Mouse (Mus musculus): ENCODE measurements around the gene Amigo1. TPM values are rescaled to one million over a fixed set of nuclear protein-coding genes. Genes with fewer than 3 reads are reported as not detected.

Amigo1 gene
- polyA plus RNA-seq, 1 experiment from 2014 or later = 1.4 TPM

DNA sequence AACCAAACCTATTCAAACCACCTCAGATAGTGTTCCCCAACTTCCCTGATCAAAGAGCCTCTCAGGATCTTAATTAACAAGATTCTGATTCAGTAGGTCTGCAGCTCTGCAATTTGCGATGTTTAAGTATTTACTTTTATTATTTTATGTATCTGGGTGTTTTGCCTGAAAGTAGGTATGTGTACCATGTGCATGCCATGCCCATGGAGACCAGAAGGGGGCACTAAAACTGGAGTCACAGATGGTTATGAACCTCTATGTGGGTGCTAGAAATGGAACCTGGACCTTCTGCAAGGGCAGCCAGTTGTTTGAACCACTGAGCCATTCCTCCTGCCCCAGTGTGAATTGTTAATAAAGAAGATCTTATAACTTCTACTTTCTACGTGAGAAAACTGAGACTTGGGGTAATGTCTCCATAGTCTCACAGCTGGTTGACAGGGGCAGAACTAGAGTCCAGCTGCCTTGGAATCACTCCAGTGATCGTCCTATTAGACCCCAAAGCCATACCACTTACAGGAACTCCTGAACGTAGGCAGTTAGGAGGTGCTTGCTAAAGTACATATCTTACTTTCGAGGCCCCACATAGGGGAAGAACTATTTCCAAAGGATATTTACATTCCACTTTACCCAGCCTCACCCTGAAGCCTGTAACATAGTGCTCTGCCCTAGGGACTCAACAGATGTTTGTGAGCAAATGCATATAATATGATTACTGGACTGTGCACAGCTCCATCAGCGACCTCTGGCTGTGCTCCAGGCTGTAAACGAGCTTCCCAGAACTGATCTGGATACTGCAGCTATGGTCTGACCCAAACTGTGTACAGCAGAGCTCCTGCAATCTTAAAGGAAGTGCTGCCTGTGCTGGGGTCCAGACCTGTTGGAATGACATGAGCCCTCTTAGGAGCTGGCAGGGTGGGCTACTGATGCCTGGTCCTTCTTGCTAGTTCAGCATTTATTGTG, 7.1 kb upstream of the Amigo1 start:
- DNase-seq (ENCODE audit: low spot score) = no peak

DNA sequence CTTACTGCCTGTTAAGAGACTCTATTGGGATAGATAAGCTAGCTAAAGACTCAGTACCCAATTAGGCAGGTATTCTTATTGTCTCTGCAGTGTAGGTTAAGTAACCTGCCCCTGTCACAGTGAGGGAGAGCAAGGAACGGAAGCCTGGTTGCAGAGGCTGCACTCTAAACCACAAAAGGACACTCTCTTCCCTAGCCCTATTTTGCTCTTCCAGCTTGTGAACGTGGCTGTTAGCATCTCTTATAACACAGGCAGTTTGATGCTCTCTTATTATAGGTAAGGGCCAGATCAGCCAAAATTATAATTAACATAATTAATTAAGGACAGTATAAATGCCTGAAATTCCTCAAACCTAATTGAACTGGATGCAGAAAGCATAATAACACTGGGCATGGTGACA, 5.6 kb upstream of the Amigo1 start:
- DNase-seq (ENCODE audit: low spot score) = no peak

DNA sequence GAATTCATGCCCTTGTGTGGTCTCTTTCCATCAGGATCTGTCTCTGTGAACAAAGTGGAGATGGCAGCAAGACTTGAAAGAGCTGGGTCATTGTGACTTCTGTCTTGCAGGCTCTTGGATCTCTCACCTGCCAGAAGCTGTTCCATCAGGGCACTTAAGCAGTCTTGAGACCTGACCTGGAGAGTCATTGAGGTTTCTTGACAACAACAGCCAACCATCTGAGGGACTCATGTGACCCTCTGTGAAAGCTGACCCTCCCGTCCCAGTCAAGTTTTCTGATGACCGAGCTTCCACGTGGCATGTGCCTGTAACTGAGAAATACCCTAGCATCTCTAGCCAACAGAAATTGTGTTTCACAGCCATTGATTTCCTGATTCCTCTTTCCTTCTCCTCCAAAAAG, 1.4 kb upstream of the Amigo1 start:
- DNase-seq (ENCODE audit: low spot score) = no peak

DNA sequence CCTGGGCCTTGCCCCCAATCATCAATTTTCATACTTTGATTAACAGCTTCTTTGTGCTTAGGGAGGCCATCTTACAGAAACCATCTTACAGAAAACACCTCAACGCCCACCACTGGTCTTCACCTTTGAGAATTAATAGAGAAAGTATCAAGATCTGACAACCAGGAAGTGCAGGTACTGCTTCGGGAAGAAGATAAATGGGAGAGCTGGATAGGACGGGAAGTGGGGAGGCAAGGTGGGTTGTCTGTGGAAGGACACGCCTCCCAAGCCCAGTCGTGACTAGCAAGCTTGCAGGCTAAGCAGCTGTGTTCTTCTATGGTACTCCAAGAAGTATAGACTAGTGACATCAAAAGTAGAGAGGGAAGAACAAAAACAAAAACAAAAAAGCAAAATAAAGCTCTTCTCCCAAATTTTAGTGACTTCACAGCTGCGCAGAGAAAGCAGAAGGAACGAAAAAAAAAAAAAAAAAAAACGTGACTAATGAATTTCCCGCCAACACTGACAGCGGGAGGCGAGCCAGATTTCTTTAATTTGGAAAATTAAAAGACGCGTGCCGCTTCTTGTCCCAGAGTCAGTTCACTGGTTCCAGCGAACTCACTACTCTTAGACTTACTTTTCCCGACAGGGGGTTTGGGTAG, 556 bp upstream of the Amigo1 start:
- no peak for DNase-seq (ENCODE audit: low spot score)

DNA sequence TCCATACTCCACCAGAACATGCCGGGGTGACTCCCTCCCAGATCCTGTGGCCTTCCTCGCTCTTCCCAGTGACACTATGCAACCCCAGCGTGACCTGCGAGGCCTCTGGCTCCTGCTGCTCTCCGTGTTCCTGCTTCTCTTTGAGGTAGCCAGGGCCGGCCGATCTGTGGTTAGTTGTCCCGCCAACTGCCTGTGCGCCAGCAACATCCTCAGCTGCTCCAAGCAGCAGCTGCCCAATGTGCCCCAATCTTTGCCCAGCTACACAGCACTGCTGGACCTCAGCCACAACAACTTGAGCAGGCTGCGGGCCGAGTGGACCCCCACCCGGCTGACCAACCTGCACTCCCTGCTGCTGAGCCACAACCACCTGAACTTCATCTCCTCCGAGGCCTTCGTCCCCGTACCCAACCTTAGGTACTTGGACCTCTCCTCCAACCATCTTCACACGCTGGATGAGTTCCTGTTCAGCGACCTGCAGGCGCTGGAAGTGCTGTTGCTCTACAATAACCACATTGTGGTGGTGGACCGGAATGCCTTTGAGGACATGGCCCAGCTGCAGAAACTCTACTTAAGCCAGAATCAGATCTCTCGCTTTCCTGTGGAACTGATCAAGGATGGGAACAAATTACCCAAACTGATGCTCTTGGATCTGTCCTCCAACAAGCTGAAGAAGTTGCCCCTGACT, 1.1 kb downstream of the Amigo1 start:
- no peak for DNase-seq (ENCODE audit: low spot score)

DNA sequence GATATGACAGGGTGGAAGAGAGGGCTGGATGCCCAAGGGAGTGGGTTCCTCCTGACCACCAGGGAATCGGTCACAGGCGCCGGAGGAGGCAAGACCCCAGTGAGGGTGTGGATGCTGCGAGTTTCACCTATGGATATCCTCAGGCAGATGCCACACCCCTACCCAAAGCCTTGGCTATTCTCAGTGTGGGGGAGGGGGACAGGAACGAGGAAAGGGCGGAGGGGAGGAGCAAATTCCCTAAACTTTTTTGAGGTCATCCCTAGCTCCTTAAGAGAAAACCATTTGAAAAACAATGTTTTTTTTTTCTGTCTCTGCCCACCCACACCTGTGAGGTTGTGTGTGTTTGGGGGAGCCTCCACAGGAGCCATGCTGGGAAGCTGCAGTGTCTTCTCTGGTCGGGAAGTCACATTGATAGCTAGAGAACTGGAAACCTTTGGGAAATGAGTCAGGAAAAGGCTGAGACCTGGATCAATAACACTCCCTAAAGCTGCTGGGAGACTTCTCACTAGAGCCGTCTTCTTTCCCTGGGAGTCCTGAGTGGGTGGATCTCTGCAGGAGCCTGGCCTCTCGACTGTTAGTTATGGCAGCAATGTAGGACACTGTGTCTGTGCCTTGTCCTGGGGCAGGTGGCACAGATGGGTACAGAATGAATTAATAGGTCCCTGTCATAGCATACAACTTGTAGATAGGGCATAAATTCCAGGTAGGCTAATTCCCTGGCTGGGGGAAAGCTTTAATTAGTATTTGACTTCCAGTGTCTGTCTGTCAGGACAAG, 2.8 kb downstream of the Amigo1 start:
- no peak for DNase-seq (ENCODE audit: low spot score)

DNA sequence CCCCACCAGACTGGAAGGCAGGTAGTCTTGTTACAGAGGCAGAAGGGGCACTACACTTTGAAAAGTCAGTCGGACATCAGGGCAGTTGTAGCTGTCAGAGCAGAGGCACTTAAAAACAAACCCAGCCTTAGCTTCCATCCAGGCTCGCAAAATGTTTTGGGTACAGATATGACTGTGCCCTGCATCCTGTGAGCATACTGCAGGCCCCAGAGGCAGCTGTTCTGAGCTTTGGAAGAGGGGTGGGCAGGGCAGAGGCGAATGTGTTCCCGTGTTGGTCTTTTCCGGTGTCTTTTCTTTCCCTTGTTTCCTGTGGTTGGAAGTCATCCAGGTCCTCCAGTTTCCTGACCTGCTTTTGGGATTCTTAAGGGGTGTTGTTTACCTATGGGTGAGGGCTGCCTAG, 3.8 kb downstream of the Amigo1 start:
- DNase-seq (ENCODE audit: low spot score) = no peak

DNA sequence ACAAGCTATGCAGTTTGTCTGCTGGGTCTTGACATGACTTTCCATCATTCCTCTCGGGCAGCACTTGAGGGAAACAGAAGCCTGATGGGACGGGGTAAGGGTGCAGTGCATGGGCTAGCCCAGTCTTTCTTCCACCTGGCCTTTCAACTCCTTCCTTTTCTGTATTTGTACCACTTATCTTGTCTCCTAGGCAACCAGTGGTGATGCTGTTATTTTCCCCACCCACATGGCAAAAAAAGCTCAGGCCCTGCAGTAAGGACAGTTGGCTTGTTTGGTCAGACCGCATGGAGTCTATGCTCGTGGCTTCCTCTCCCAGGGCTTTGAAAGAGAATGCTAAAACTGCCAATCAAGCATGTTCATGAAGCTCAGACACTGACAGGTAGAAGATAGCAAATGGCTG, 7.6 kb downstream of the Amigo1 start:
- DNase-seq (ENCODE audit: low spot score) = no peak

- no peak for DNase-seq (ENCODE audit: low spot score)
Observed at GRCm38 (mm10) chr3:108195287-108195686, 9.2 kb downstream of the Amigo1 start.

- no peak for DNase-seq (ENCODE audit: low spot score)
Observed at GRCm38 (mm10) chr3:108195941-108196590, 9.9 kb downstream of the Amigo1 start.

GRCm38 (mm10) chr3:108197066-108197497, 10.9 kb downstream of the Amigo1 start:
- DNase-seq (ENCODE audit: low spot score) = no peak

- no peak for DNase-seq (ENCODE audit: low spot score)
Observed at GRCm38 (mm10) chr3:108199231-108199630, 13.1 kb downstream of the Amigo1 start.

GRCm38 (mm10) chr3:108200329-108201323, 14.5 kb downstream of the Amigo1 start, which contains the start of gene Cyb561d1:
TSS of gene Cyb561d1 (minus strand) at chr3:108201212.
- peak; percentile 95 for DNase-seq (ENCODE audit: low spot score)

DNA sequence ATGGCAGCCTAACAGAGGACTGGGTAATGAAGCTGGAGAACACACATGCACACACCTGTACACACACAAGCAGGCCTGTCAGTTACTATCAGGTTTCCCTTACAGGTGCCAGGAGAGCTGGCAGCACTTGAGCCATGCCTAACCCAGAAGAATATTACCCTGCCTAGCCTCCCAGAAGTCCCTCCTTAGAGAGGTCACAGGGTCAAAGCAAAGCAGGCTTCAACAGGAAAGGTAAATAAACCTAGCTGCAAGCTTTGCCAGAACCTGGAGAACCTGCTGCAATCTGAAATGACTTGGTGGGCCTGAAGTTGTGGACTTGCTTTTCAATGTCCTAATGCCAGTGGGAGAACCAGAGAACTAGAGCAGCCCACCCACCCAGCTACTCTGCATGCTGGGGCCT, 16.4 kb downstream of the Amigo1 start:
- no peak for DNase-seq (ENCODE audit: low spot score)

DNA sequence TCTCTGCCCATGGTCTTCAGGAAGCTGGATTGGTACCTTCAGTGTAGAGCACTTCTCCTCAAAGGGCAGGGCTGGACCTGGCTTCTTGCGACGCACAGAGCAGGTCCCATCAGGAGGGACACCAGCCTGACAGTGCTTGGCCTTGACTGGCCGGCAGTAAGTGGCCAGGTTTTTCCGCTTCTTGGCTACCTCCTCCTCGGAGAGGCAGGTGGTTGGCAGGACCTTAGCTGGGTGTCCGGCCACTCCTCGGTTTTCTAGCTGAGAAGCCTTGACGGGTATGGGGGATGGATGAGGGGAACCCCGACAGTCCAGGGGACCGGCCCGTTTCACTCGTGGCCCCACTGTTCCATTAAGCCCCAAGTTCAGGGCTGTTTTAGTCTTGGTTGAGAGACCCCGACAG, 17.1 kb downstream of the Amigo1 start:
- no peak for DNase-seq (ENCODE audit: low spot score)

DNA sequence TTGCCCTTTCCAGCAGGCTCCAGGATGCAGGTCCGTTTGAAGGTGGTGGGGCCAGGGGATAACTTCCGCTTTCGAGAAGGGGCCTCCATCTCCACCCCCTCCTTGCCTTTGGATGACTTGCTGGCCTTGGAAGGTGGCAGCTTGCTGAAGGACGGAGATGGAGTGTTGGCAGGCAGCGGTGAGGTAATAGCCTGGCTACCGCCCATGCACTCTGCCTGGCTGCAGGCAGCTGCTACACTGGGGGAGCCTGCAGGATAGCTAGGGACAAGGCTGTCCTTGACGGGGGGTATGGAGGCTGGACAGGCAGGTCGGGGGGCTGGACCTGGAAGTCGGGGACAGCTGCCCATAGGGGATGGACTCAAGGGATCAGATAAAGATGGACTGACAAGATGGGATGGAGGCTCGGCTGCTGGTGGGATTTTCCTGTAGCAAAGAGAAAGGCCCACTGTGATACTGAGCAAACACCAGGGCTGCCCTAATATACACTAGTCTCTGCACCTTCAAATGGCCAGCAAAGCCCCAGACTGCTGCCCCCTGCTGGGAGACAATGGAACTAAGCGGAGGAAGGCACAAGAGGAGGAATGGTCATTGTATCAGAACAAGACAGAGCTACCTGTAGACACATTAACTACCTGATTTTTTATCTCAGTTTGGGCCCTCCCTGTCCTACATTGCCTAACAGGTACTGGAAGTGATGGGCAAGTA, 17.6 kb downstream of the Amigo1 start:
- DNase-seq (ENCODE audit: low spot score) = peak; percentile 65

- DNase-seq (ENCODE audit: low spot score) = no peak
Observed at GRCm38 (mm10) chr3:108204470-108204869, 18.3 kb downstream of the Amigo1 start.

DNA sequence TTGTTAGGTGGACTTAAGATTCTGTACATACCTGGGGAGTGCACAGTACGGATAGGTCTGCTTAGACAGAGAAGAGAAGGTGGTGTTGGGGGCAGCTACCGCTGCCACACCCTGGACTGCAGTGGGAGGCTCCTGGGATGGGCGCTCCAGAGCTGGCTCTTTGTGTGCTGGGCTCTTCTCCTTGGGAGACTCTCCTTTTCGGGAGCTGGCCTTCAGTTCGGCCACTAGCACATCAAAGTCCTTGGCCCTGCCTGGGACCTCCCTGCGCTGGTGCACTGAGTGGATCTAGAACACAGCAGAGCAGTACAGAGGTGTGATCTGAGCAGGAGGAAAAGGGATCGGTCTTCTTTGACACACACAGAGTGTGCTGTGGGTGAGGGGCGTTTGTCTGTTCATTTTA, 19.5 kb downstream of the Amigo1 start:
- no peak for DNase-seq (ENCODE audit: low spot score)

All from thymus, postnatal 0 days (tissue).